Mouse (Mus musculus) testis, adult 2 months (tissue): ENCODE data around the gene Trim15.

ENCODE experiments used
- CTCF ChIP-seq: fragments of 200-500 bp; IDR thresholded peaks from 2 replicates; pipeline ENCODE4 v1.5.1; 2012; ENCODE audit warnings: low read depth, mild to moderate bottlenecking, inconsistent platforms, low read length, moderate library complexity; ENCODE audit not compliant: control insufficient read depth, insufficient read depth, insufficient replicate concordance
- POLR2A ChIP-seq: fragments of 200-500 bp; IDR thresholded peaks from 2 replicates; pipeline ENCODE4 v1.6.1; 2012; ENCODE audit warnings: low read depth, mild to moderate bottlenecking, inconsistent platforms, low read length, moderate library complexity; ENCODE audit not compliant: control insufficient read depth

DNA sequence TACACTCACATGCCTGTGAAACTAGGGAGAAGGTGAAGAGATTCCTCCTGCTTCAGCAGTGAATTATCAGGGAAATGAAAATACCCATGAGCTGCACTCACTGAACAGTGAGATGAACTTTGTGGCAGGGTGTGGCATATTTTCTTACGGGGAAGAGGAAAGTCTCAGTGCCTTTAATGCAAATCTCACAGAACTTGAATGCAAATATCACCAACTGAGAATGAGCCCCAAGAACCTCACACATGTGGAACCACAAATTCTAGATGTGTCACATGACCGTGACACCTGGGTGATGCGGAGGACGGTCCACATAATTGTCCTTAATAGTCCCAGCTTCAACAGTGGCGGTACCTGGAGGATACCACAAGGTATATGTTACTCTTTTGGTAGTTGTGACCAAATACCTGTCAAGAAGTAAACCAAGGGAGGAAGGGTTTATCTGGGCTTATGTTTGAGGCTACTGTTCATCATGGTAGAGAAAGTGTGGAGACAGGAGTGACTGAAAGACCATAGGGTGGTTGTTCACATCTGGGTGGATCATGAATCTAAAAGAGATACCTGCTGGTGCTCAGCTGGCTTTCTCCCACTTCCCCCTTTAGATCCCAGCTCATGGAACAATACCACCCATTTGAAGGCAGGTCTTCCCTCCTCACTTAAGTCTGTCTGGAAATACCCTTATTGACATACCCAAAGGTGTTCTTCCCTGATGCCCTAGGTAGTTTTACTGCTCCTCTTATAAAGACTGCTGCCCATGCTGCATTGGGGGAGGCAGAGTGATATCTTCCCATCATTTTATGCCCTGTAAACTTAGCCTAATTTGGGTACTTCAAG, 23.3 kb upstream of the Trim15 start, which contains the start of gene Trim40:
- TF ChIP-seq POLR2A = no peak
- TF ChIP-seq CTCF = no peak
